Mouse (Mus musculus) intestine, postnatal 0 days (tissue): ENCODE measurements around the gene Atp1a1. TPM values are rescaled to one million over a fixed set of nuclear protein-coding genes. Genes with fewer than 3 reads are reported as not detected.

Experiments used
- ATAC-seq: fragments of 200-750 bp; cut with Nextera tagmentation; 2 replicates; pipeline ENCODE4 v1.8.0; 2017; ENCODE audit warnings: mild to moderate bottlenecking, moderate TSS enrichment, moderate library complexity
- H3K27ac ChIP-seq: fragments of 300-500 bp; sonication (generic); 2 replicates; pipeline ENCODE4 v1.5.1; 2014; ENCODE audit warnings: mild to moderate bottlenecking, low read depth, low read length, moderate library complexity
- H3K27me3 ChIP-seq: fragments of 300-500 bp; sonication (generic); replicated peaks from 2 replicates; pipeline ENCODE4 v1.6.1; 2014; ENCODE audit warnings: low read length, mixed read lengths; ENCODE audit not compliant: control insufficient read depth, insufficient read depth
- H3K36me3 ChIP-seq: fragments of 300-500 bp; sonication (generic); 2 replicates; pipeline ENCODE4 v1.6.1; 2014; ENCODE audit warnings: mild to moderate bottlenecking, moderate library complexity; ENCODE audit not compliant: control insufficient read depth, insufficient read depth
- H3K4me1 ChIP-seq: fragments of 300-500 bp; sonication (generic); replicated peaks from 2 replicates; pipeline ENCODE4 v1.6.1; 2014; ENCODE audit warnings: antibody characterized with exemption, low read length, mixed read lengths; ENCODE audit not compliant: control insufficient read depth, insufficient read depth
- H3K4me2 ChIP-seq: fragments of 300-500 bp; sonication (generic); replicated peaks from 2 replicates; pipeline ENCODE4 v1.6.1; 2014; ENCODE audit warnings: low read depth, mild to moderate bottlenecking, moderate library complexity
- H3K4me3 ChIP-seq: fragments of 300-500 bp; sonication (generic); 2 replicates; pipeline ENCODE4 v1.5.1; 2014; ENCODE audit warnings: low read depth, low read length
- H3K9ac ChIP-seq: fragments of 300-500 bp; sonication (generic); 2 replicates; pipeline ENCODE4 v1.6.1; 2014; ENCODE audit warnings: mild to moderate bottlenecking, low read depth, low read length
- H3K9me3 ChIP-seq: fragments of 300-500 bp; sonication (generic); 2 replicates; pipeline ENCODE4 v1.6.1; 2016; ENCODE audit warnings: mixed run types; ENCODE audit not compliant: control insufficient read depth
- CTCF ChIP-seq: sonication (generic); IDR thresholded peaks from 2 replicates; pipeline ENCODE4 v1.5.1; 2016; ENCODE audit warnings: low read depth, mild to moderate bottlenecking, control low read depth, antibody characterized with exemption, moderate library complexity
- WGBS: fragments of 180-500 bp; shearing (Covaris S2); extraction: QIAGEN DNeasy Blood & Tissue Kit; methylation state at CpG from one replicate; pipeline ENCODE4 v1.1.7; 2014; 5-methylcytosine and 5-hydroxymethylcytosine counted together
- polyA plus RNA-seq: library from polyadenylated mRNA; unstranded; fragments of >200 nt; fragmentation: Nextera tagmentation; extraction: Ambion mirVana; gene quantifications from 2 replicates; pipeline ENCODE4 v1.2.1, GENCODE M21; 2015

The Atp1a1 gene
- polyA plus RNA-seq, 1 experiment from 2014 or later, result 318 TPM

GRCm38 (mm10) chr3:101636086-101636485 is 31.6 kb upstream of the Atp1a1 start:
- ATAC-seq, result no peak
- WGBS, result 75% methylated on average over 2 of the region's 2 CpGs
- H3K4me1 ChIP-seq, result no peaks in the 10 kb centered on the region
- H3K36me3 ChIP-seq, result no peaks in the 10 kb centered on the region
- H3K9ac ChIP-seq, result no peak overlapping the region
- no peaks in the 10 kb centered on the region for H3K27me3 ChIP-seq
- TF ChIP-seq CTCF, result no peak
- H3K9me3 ChIP-seq, result no peaks in the 10 kb centered on the region
- H3K4me2 ChIP-seq, result no peak overlapping the region
- no peak overlapping the region for H3K4me3 ChIP-seq
- H3K27ac ChIP-seq, result no peak overlapping the region

- 82% methylated on average over 9 of the region's 9 CpGs for WGBS
- H3K4me2 ChIP-seq, result no peak overlapping the region
These were observed 29.8 kb upstream of the Atp1a1 start for GRCm38 (mm10) chr3:101634141-101634900.

GRCm38 (mm10) chr3:101628255-101628654 is 23.8 kb upstream of the Atp1a1 start:
- TF ChIP-seq CTCF, result no peak
- H3K9me3 ChIP-seq, result no peaks in the 10 kb centered on the region
- no peak for ATAC-seq
- H3K4me1 ChIP-seq, result no peaks in the 10 kb centered on the region
- H3K27ac ChIP-seq, result no peak overlapping the region
- WGBS, result 84% methylated on average over 2 of the region's 2 CpGs
- no peak overlapping the region for H3K4me3 ChIP-seq
- H3K9ac ChIP-seq, result no peak overlapping the region
- H3K36me3 ChIP-seq, result no peaks in the 10 kb centered on the region
- H3K27me3 ChIP-seq, result no peaks in the 10 kb centered on the region
- H3K4me2 ChIP-seq, result no peak overlapping the region

More at GRCm38 (mm10) chr3:101634141-101634900, 29.8 kb upstream of the Atp1a1 start:
- Histone ChIP-seq H3K27ac (no peak overlapping the region), H3K4me1 (no peaks in the 10 kb centered on the region), H3K9ac (no peak overlapping the region), H3K4me3 (no peak overlapping the region), H3K9me3 (no peaks in the 10 kb centered on the region), H3K27me3 (no peaks in the 10 kb centered on the region), H3K36me3 (no peaks in the 10 kb centered on the region)
- ATAC-seq, result no peak
- TF ChIP-seq CTCF, result no peak

GRCm38 (mm10) chr3:101624287-101624686 is 19.8 kb upstream of the Atp1a1 start:
- Histone ChIP-seq H3K27ac (no peak overlapping the region), H3K4me1 (no peaks in the 10 kb centered on the region), H3K4me2 (no peak overlapping the region), H3K27me3 (no peaks in the 10 kb centered on the region), H3K4me3 (no peak overlapping the region), H3K9me3 (0 out of 2 replicates have a peak, but pooled peaks cover 5% of the 10 kb centered on the region), H3K36me3 (no peaks in the 10 kb centered on the region), H3K9ac (no peak overlapping the region)
- ATAC-seq, result no peak
- WGBS, result 93% methylated on average over 5 of the region's 5 CpGs
- TF ChIP-seq CTCF, result no peak

- H3K4me1 ChIP-seq, result no peaks in the 10 kb centered on the region
- no peak overlapping the region for H3K4me2 ChIP-seq
- no peak overlapping the region for H3K4me3 ChIP-seq
- H3K27me3 ChIP-seq, result no peaks in the 10 kb centered on the region
- no peak for TF ChIP-seq CTCF
- H3K36me3 ChIP-seq, result no peaks in the 10 kb centered on the region
- WGBS, result 57% methylated on average over 4 of the region's 4 CpGs
- 0 out of 2 replicates have a peak, but pooled peaks cover 5% of the 10 kb centered on the region for H3K9me3 ChIP-seq
- no peak overlapping the region for H3K9ac ChIP-seq
- no peak overlapping the region for H3K27ac ChIP-seq
- ATAC-seq, result no peak
These were observed 14.5 kb upstream of the Atp1a1 start for GRCm38 (mm10) chr3:101619017-101619416.

GRCm38 (mm10) chr3:101618505-101618904 is 14.0 kb upstream of the Atp1a1 start:
- ATAC-seq, result no peak
- 79% methylated on average over 4 of the region's 4 CpGs for WGBS
- no peaks in the 10 kb centered on the region for H3K36me3 ChIP-seq
- no peak overlapping the region for H3K4me3 ChIP-seq
- TF ChIP-seq CTCF, result no peak
- H3K9me3 ChIP-seq, result 0 out of 2 replicates have a peak, but pooled peaks cover 5% of the 10 kb centered on the region
- no peak overlapping the region for H3K9ac ChIP-seq
- no peaks in the 10 kb centered on the region for H3K4me1 ChIP-seq
- H3K27ac ChIP-seq, result no peak overlapping the region
- H3K4me2 ChIP-seq, result no peak overlapping the region
- no peaks in the 10 kb centered on the region for H3K27me3 ChIP-seq
